Mouse (Mus musculus): Measurements from ENCODE around the gene Atp11b.

Gene Atp11b

GRCm38 (mm10) chr3:35764637-35765617 is 11.0 kb downstream of the Atp11b start:
- DNase-seq (ENCODE audit: low spot score in 2 of 2): no peak

- no peak for DNase-seq (ENCODE audit: low spot score in 2 of 2)
Measured at GRCm38 (mm10) chr3:35779748-35780147, 25.8 kb downstream of the Atp11b start.

GRCm38 (mm10) chr3:35802040-35802439 is 48.1 kb downstream of the Atp11b start:
- no peak for DNase-seq (ENCODE audit: low spot score in 2 of 2)

GRCm38 (mm10) chr3:35819887-35820286 is 66.0 kb downstream of the Atp11b start:
- no peak for DNase-seq (ENCODE audit: low spot score in 2 of 2)

- DNase-seq (ENCODE audit: low spot score in 2 of 2): no peak
Measured at GRCm38 (mm10) chr3:35822036-35822435, 68.1 kb downstream of the Atp11b start.

GRCm38 (mm10) chr3:35849326-35849725 is 95.4 kb downstream of the Atp11b start:
- no peak for DNase-seq (ENCODE audit: low spot score in 2 of 2)

GRCm38 (mm10) chr3:35883267-35883666 is 129.4 kb downstream of the Atp11b start:
- no peak for DNase-seq (ENCODE audit: low spot score in 2 of 2)

- DNase-seq (ENCODE audit: low spot score in 2 of 2): no peak
Measured at GRCm38 (mm10) chr3:35889531-35889930, 135.6 kb downstream of the Atp11b start.

GRCm38 (mm10) chr3:35891123-35891522 is 137.2 kb downstream of the Atp11b start:
- no peak for DNase-seq (ENCODE audit: low spot score in 2 of 2)

GRCm38 (mm10) chr3:35893156-35893555 is 139.2 kb downstream of the Atp11b start:
- no peak for DNase-seq (ENCODE audit: low spot score in 2 of 2)

GRCm38 (mm10) chr3:35897900-35898299 is 144.0 kb downstream of the Atp11b start:
- DNase-seq (ENCODE audit: low spot score in 2 of 2): no peak

GRCm38 (mm10) chr3:35899109-35899508 is 145.2 kb downstream of the Atp11b start:
- DNase-seq (ENCODE audit: low spot score in 2 of 2): no peak

- no peak for DNase-seq (ENCODE audit: low spot score in 2 of 2)
Measured at GRCm38 (mm10) chr3:35900555-35901204, 146.8 kb downstream of the Atp11b start.

All from spleen, postnatal 4 days (tissue).